10 mouse cellular contexts compared by ENCODE assay signal in genomic region chr9:94239479-94240241, GRCm38 (mm10).
DNase-seq lines count a peak whose midpoint lies in the region; ATAC-seq and TF ChIP-seq lines count a peak whose summit lies in the region.
"Had no signal": no experiment of that assay in that cellular context is flagged by ENCODE, and none has a peak within 500 bp of the region (broad histone marks: within the 10 kb centered on the region; RNA-seq: fewer than 3 reads in every experiment).

No protein-coding gene starts in this region.

- WGBS in embryonic facial prominence, embryonic 13.5 days: 61% methylated on average over 8 of the region's 8 CpGs
- WGBS in embryonic facial prominence, embryonic 10.5 days: 77% methylated on average over 8 of the region's 8 CpGs
- 25% methylated on average over 8 of the region's 8 CpGs for WGBS in limb, embryonic 14.5 days
- WGBS in hindbrain, embryonic 11.5 days: 88% methylated on average over 8 of the region's 8 CpGs

- no peaks in the 10 kb centered on the region for H3K9me3 ChIP-seq in embryonic facial prominence, embryonic 13.5 days
- H3K9me3 ChIP-seq in embryonic facial prominence, embryonic 10.5 days: no peaks in the 10 kb centered on the region
- H3K9me3 ChIP-seq in limb, embryonic 14.5 days (ENCODE audit: control insufficient read depth, low read length): no peaks in the 10 kb centered on the region
- H3K9me3 ChIP-seq in hindbrain, embryonic 11.5 days (ENCODE audit: control insufficient read depth, low read length): no peaks in the 10 kb centered on the region
- H3K9me3 ChIP-seq: hindbrain, embryonic 10.5 days had no signal

- H3K27me3 ChIP-seq in embryonic facial prominence, embryonic 13.5 days: no peaks in the 10 kb centered on the region
- no peaks in the 10 kb centered on the region for H3K27me3 ChIP-seq in embryonic facial prominence, embryonic 10.5 days (replicated peaks; ENCODE audit: low read depth, poor library complexity, severe bottlenecking)
- no peaks in the 10 kb centered on the region for H3K27me3 ChIP-seq in limb, embryonic 14.5 days (ENCODE audit: control insufficient read depth, insufficient read depth, low read length)
- no peaks in the 10 kb centered on the region for H3K27me3 ChIP-seq in hindbrain, embryonic 11.5 days (ENCODE audit: control insufficient read depth, insufficient read depth, low read length)

- no peak overlapping the region for H3K4me3 ChIP-seq in embryonic facial prominence, embryonic 13.5 days
- H3K4me3 ChIP-seq in embryonic facial prominence, embryonic 10.5 days: no peak overlapping the region
- no peak overlapping the region for H3K4me3 ChIP-seq in limb, embryonic 14.5 days (replicated peaks; ENCODE audit: low read length)
- no peak overlapping the region for H3K4me3 ChIP-seq in hindbrain, embryonic 11.5 days (ENCODE audit: low read depth, low read length)
- H3K4me3 ChIP-seq: hindbrain, embryonic 10.5 days had no signal

- H3K36me3 ChIP-seq in embryonic facial prominence, embryonic 13.5 days: no peaks in the 10 kb centered on the region
- H3K36me3 ChIP-seq in embryonic facial prominence, embryonic 10.5 days (replicated peaks): no peaks in the 10 kb centered on the region
- H3K36me3 ChIP-seq in limb, embryonic 14.5 days (ENCODE audit: control insufficient read depth, insufficient read depth, low read length): no peaks in the 10 kb centered on the region
- no peaks in the 10 kb centered on the region for H3K36me3 ChIP-seq in hindbrain, embryonic 11.5 days (ENCODE audit: control insufficient read depth, insufficient read depth, low read length)
- H3K36me3 ChIP-seq: hindbrain, embryonic 10.5 days had no signal

- no peak overlapping the region for H3K9ac ChIP-seq in embryonic facial prominence, embryonic 13.5 days
- H3K9ac ChIP-seq in limb, embryonic 14.5 days (ENCODE audit: low read depth, low read length, severe bottlenecking): no peak overlapping the region
- H3K9ac ChIP-seq in hindbrain, embryonic 11.5 days (ENCODE audit: low read depth, low read length): no peak overlapping the region

- ATAC-seq in embryonic facial prominence, embryonic 13.5 days (ENCODE audit: insufficient number of reproducible peaks, insufficient read depth, low FRiP score, low TSS enrichment, low read depth): no peak
- no peak for ATAC-seq in limb, embryonic 14.5 days (ENCODE audit: low FRiP score, low read depth)
- ATAC-seq in granulocyte monocyte progenitor cell, adult 5-6 weeks (replicated peaks; ENCODE audit: poor library complexity, severe bottlenecking): no peak
- ATAC-seq in hindbrain, embryonic 11.5 days (ENCODE audit: low FRiP score): no peak

- H3K4me2 ChIP-seq in embryonic facial prominence, embryonic 13.5 days: no peak overlapping the region
- no peak overlapping the region for H3K4me2 ChIP-seq in limb, embryonic 14.5 days (replicated peaks; ENCODE audit: low read depth, low read length, severe bottlenecking)
- H3K4me2 ChIP-seq in hindbrain, embryonic 11.5 days (replicated peaks; ENCODE audit: low read depth, low read length): no peak overlapping the region

- peak overlapping the region; percentile 60; the same call in 1 of the 2 replicates for H3K27ac ChIP-seq in embryonic facial prominence, embryonic 13.5 days
- no peak overlapping the region for H3K27ac ChIP-seq in embryonic facial prominence, embryonic 10.5 days (replicated peaks)
- H3K27ac ChIP-seq in limb, embryonic 14.5 days (replicated peaks; ENCODE audit: low read depth, low read length): peak overlapping the region; percentile 50; the same call in 1 of the 2 replicates
- H3K27ac ChIP-seq in hindbrain, embryonic 11.5 days (ENCODE audit: low read depth, low read length): no peak overlapping the region
- H3K27ac ChIP-seq: hindbrain, embryonic 10.5 days had no signal

- TF ChIP-seq POLR2A in limb, embryonic 14.5 days (IDR thresholded peaks at IDR 0.05; ENCODE audit: borderline replicate concordance, extremely low read depth, insufficient read depth, insufficient read length): no peak

- peaks cover 5% of the 10 kb centered on the region; the same call in 1 of the 2 replicates for H3K4me1 ChIP-seq in embryonic facial prominence, embryonic 13.5 days
- H3K4me1 ChIP-seq in embryonic facial prominence, embryonic 10.5 days: no peaks in the 10 kb centered on the region
- peaks cover 7% of the 10 kb centered on the region; the same call in 1 of the 2 replicates for H3K4me1 ChIP-seq in limb, embryonic 14.5 days (ENCODE audit: control insufficient read depth, insufficient read depth, low read length)
- H3K4me1 ChIP-seq in hindbrain, embryonic 11.5 days (replicated peaks; ENCODE audit: control insufficient read depth, insufficient read depth, low read length): no peaks in the 10 kb centered on the region
- H3K4me1 ChIP-seq: hindbrain, embryonic 10.5 days had no signal

- no peak for DNase-seq in embryonic facial prominence, embryonic 10.5 days (ENCODE audit: low spot score)
- peak; percentile 6 to 39 for DNase-seq in adrenal gland, postnatal 36 days
- peak; percentile 3 to 6 for DNase-seq in kidney, adult 8-10 months
- DNase-seq in limb, embryonic 14.5 days (ENCODE audit: low spot score): no peak
- DNase-seq in thymus, postnatal 4 days: no peak
- DNase-seq in hindbrain, embryonic 11.5 days (ENCODE audit: low spot score): no peak
- DNase-seq: lung, adult 18-20 months had no signal

Comparison
In these comparisons a context has a peak if more than half of its experiments do, and no peak if none do; other contexts are left out.
1. H3K27ac ChIP-seq: peak in embryonic facial prominence, embryonic 13.5 days (single experiment) and limb, embryonic 14.5 days (single experiment); none in embryonic facial prominence, embryonic 10.5 days (single experiment) and hindbrain, embryonic 11.5 days (single experiment).
2. DNase-seq: peak in adrenal gland, postnatal 36 days (2 of 2) and kidney, adult 8-10 months (2 of 2); none in embryonic facial prominence, embryonic 10.5 days (single experiment), limb, embryonic 14.5 days (single experiment), thymus, postnatal 4 days (single experiment) and hindbrain, embryonic 11.5 days (single experiment).